Mouse (Mus musculus): Measurements from ENCODE around the gene Sh3bp1.

DNA sequence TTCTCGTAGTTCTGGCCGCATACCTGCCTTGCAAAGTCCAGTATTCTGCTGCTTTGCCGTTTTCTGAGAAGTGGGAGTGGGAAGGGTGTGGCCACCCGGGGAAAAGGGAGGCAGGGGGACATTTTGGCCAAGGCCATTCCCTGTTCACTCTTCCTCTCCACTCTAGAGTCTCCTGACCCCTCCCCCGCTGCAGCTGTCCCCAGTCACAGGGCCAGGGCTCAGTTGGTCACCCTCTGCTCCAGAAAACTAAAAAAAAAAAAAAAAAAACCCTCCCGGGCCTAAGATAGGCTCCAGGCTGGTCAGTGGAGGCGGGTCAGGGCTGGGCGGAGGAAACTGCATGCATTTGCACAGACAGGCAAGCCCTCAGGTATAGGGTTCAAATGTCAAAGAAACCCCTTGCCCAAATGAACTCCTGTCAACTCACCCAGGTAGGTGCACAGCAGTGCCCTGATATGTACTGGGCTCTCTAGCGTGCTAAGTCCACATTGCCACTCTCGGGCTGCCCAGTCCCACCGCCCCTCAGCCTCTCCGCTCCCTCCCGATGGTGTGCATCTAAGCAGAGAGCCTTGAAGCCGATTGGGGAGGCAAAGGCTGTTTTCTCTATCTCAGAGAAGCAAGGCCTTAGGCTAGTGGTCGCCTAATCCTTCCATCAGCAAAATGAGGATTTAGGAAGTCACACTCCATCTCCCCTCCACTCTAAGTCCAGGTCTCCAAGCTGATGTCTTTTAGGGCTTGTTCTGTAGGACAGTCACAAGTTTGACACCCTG is 27.6 kb downstream of the Sh3bp1 start:
- TF ChIP-seq CHD2 (IDR thresholded peaks at IDR 0.05; ENCODE audit: low read length) = no peak
- no peak for TF ChIP-seq ELF1 (IDR thresholded peaks at IDR 0.05; ENCODE audit: low read depth, low read length)

Measured in CH12.LX (cell line).